Mouse (Mus musculus): ENCODE data around the gene Oip5. TPM values are rescaled to one million over a fixed set of nuclear protein-coding genes. Genes with fewer than 3 reads are reported as not detected.
A peak's percentile ranks its signal among the peaks of the same experiment; 100 is the strongest.

Oip5 gene
- polyA plus RNA-seq, 1 experiment from 2014 or later: 6.7 TPM

DNA sequence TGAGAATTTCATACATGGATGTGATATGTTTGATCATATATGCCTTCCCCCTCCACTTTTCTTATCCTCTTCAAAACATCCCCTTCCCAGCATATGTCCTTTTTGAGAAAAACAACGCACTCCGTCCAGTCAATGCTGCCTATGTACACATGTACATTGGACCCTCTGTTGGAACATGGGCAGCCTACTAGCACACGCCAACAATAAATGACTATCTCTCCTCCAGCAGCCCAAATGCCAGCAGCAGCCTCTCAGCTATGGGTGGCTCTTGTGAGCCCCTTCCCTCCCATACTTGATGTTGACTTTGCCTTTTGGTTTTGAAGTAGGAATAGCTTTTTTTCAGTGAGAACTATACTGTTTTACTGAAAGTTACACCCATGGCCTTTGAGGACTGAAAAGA is 36.7 kb downstream of the Oip5 start:
- H3K36me3 ChIP-seq (ENCODE audit: control insufficient read depth, insufficient read depth): peaks cover 14% of the 10 kb centered on the region
- H3K4me2 ChIP-seq (replicated peaks; ENCODE audit: low read depth): no peak overlapping the region
- 59% methylated on average over 3 of the region's 3 CpGs for WGBS
- TF ChIP-seq CTCF (IDR thresholded peaks at IDR 0.05; ENCODE audit: low read depth): no peak
- no peaks in the 10 kb centered on the region for H3K4me1 ChIP-seq (replicated peaks; ENCODE audit: control insufficient read depth, insufficient read depth, low read length)
- no peak for ATAC-seq
- no peaks in the 10 kb centered on the region for H3K9me3 ChIP-seq (ENCODE audit: control insufficient read depth)
- no peak overlapping the region for H3K27ac ChIP-seq (ENCODE audit: low read depth, low read length)
- H3K9ac ChIP-seq (ENCODE audit: low read depth, low read length): no peak overlapping the region
- H3K4me3 ChIP-seq (ENCODE audit: low read depth, low read length): no peak overlapping the region
- no peaks in the 10 kb centered on the region for H3K27me3 ChIP-seq (replicated peaks; ENCODE audit: control insufficient read depth, insufficient read depth, low read length)

DNA sequence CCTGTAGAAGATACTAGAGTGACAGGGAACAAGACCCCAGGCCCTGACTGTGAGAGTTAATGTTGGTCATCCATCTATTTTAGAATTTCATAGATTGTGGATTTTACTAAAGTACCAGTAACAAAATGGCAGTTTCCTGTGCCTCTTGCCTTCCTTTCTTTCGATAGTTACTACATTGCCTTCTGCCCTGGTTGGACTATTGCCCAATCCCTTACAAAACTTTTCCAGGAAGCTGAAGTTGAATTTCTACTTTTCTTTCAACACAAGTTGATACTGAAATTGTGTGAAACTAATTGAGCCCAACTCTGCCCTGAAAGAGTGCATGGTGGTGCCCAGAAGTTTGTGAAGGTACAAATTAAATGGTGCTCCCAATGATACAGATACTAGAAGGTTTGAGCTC is 45.8 kb downstream of the Oip5 start:
- peak; percentile 28; the same call in 1 of the 2 replicates for ATAC-seq
- Histone ChIP-seq H3K9ac (ENCODE audit: low read depth, low read length) (no peak overlapping the region), H3K4me2 (replicated peaks; ENCODE audit: low read depth) (no peak overlapping the region), H3K9me3 (ENCODE audit: control insufficient read depth) (no peaks in the 10 kb centered on the region), H3K36me3 (ENCODE audit: control insufficient read depth, insufficient read depth) (peaks cover 10% of the 10 kb centered on the region; the same call in 1 of the 2 replicates), H3K27me3 (replicated peaks; ENCODE audit: control insufficient read depth, insufficient read depth, low read length) (no peaks in the 10 kb centered on the region), H3K4me1 (replicated peaks; ENCODE audit: control insufficient read depth, insufficient read depth, low read length) (no peaks in the 10 kb centered on the region), H3K27ac (ENCODE audit: low read depth, low read length) (no peak overlapping the region), H3K4me3 (ENCODE audit: low read depth, low read length) (no peak overlapping the region)
- WGBS: 46% methylated on average over 1 of the region's 1 CpGs
- TF ChIP-seq CTCF (IDR thresholded peaks at IDR 0.05; ENCODE audit: low read depth): no peak

DNA sequence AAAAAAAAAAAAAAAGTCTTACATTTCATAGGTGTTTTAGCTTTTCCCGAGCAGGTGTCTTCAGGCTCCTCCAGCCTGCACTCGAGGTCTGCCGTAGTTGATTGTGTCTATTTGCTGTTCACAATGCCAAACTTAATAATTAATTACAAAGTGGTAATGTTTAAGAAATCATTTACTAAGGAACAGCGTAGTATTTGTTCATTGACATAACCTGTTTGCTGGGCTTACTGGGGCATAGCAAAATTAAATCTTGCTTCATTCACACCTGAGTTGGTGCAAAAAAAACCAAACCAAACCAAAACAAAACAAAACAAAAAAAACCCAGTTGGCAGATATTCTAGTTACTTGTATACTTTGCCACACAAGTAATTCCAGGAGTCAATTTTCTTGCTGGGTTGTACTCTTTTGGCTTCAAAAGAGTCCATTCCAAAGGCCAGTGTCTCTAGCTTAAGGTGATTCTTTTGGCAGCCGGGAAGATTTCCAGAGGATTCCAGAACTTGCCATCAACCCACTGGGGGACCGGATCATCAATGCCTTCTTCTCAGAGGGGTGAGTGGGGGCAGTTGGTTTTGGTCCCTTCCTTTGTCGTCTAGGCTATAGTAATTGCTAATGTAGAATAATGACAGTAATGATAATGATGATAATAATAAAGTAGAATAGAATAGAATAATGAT is 52.0 kb downstream of the Oip5 start:
- H3K36me3 ChIP-seq (ENCODE audit: control insufficient read depth, insufficient read depth): peaks cover 8% of the 10 kb centered on the region; the same call in 1 of the 2 replicates
- no peak overlapping the region for H3K4me2 ChIP-seq (replicated peaks; ENCODE audit: low read depth)
- no peaks in the 10 kb centered on the region for H3K4me1 ChIP-seq (replicated peaks; ENCODE audit: control insufficient read depth, insufficient read depth, low read length)
- no peaks in the 10 kb centered on the region for H3K9me3 ChIP-seq (ENCODE audit: control insufficient read depth)
- 53% methylated on average over 7 of the region's 7 CpGs for WGBS
- no peak overlapping the region for H3K9ac ChIP-seq (ENCODE audit: low read depth, low read length)
- peak; percentile 81 for ATAC-seq
- no peaks in the 10 kb centered on the region for H3K27me3 ChIP-seq (replicated peaks; ENCODE audit: control insufficient read depth, insufficient read depth, low read length)
- H3K4me3 ChIP-seq (ENCODE audit: low read depth, low read length): no peak overlapping the region
- no peak for TF ChIP-seq CTCF (IDR thresholded peaks at IDR 0.05; ENCODE audit: low read depth)
- H3K27ac ChIP-seq (ENCODE audit: low read depth, low read length): no peak overlapping the region

DNA sequence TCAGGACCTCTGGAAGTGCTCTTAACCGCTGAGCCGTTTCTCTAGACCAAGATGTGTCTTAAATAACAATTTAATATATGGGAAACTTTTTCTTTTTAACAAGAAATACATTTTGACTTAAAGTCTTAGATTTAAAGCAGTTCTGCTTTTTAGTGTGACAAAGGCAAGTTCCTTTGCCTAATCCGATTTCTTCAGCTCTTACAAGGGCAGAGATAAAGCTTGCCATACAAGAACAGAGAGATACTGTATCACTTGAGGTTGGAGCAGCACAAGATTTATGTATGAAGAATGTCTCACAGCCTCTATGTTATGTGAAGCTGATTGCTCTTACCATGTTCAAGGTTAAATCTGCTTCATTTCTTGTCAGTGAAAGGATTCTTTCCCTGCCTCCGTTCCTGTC is 53.0 kb downstream of the Oip5 start:
- Histone ChIP-seq H3K36me3 (ENCODE audit: control insufficient read depth, insufficient read depth) (peaks cover 10% of the 10 kb centered on the region; the same call in 1 of the 2 replicates), H3K9ac (ENCODE audit: low read depth, low read length) (no peak overlapping the region), H3K9me3 (ENCODE audit: control insufficient read depth) (no peaks in the 10 kb centered on the region), H3K4me2 (replicated peaks; ENCODE audit: low read depth) (no peak overlapping the region), H3K27ac (ENCODE audit: low read depth, low read length) (no peak overlapping the region), H3K27me3 (replicated peaks; ENCODE audit: control insufficient read depth, insufficient read depth, low read length) (no peaks in the 10 kb centered on the region), H3K4me3 (ENCODE audit: low read depth, low read length) (no peak overlapping the region), H3K4me1 (replicated peaks; ENCODE audit: control insufficient read depth, insufficient read depth, low read length) (no peaks in the 10 kb centered on the region)
- ATAC-seq: no peak
- WGBS: 84% methylated on average over 4 of the region's 4 CpGs
- TF ChIP-seq CTCF (IDR thresholded peaks at IDR 0.05; ENCODE audit: low read depth): no peak

DNA sequence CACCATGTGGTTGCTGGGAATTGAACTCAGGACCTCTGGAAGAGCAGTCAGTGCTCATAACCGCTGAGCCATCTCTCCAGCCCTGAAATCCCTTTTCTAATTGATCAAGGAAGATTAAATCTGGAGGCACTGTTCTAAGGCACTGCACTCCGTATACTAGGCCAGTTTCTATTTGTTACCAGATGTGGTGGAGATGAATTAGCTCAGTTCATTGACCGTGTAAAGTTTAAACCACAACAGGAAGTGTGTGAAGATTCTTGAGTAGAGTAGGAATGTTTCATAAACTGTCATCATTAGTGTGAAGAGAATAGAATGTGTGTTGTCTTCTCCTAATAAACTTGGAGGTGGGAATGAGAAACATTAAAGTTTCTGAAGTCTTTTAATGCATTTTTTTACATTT is 56.5 kb downstream of the Oip5 start:
- no peaks in the 10 kb centered on the region for H3K27me3 ChIP-seq (replicated peaks; ENCODE audit: control insufficient read depth, insufficient read depth, low read length)
- TF ChIP-seq CTCF (IDR thresholded peaks at IDR 0.05; ENCODE audit: low read depth): no peak

More for the DNA sequence above, 56.5 kb downstream of the Oip5 start:
- H3K4me1 ChIP-seq (replicated peaks; ENCODE audit: control insufficient read depth, insufficient read depth, low read length): 0 out of 2 replicates have a peak, but pooled peaks cover 4% of the 10 kb centered on the region
- no peak overlapping the region for H3K27ac ChIP-seq (ENCODE audit: low read depth, low read length)
- H3K9ac ChIP-seq (ENCODE audit: low read depth, low read length): no peak overlapping the region
- ATAC-seq: no peak
- H3K9me3 ChIP-seq (ENCODE audit: control insufficient read depth): no peaks in the 10 kb centered on the region
- H3K4me2 ChIP-seq (replicated peaks; ENCODE audit: low read depth): no peak overlapping the region
- H3K4me3 ChIP-seq (ENCODE audit: low read depth, low read length): no peak overlapping the region
- 72% methylated on average over 3 of the region's 3 CpGs for WGBS
- peaks cover 10% of the 10 kb centered on the region; the same call in 1 of the 2 replicates for H3K36me3 ChIP-seq (ENCODE audit: control insufficient read depth, insufficient read depth)

Other genes starting within 250 kb of the Oip5 start
- 2.4 and 2.6 TPM in 2 replicates for gene Ino80, start 140.8 kb downstream of the Oip5 start, polyA plus RNA-seq (2015; fragmentation: Nextera tagmentation; extraction: Ambion mirVana)
- gene Exd1, start 70.8 kb downstream of the Oip5 start, polyA plus RNA-seq (2015; fragmentation: Nextera tagmentation; extraction: Ambion mirVana): 0.38 TPM in 2 replicates
- 73.2 and 76.1 TPM in 2 replicates for gene Chp1, start 70.8 kb downstream of the Oip5 start, polyA plus RNA-seq (2015; fragmentation: Nextera tagmentation; extraction: Ambion mirVana)
- gene Nusap1, start 171 bp downstream of the Oip5 start, polyA plus RNA-seq (2015; fragmentation: Nextera tagmentation; extraction: Ambion mirVana): 15.6 and 18.7 TPM in 2 replicates
- 24.3 and 26.6 TPM in 2 replicates for gene Ndufaf1, start 44.4 kb upstream of the Oip5 start, polyA plus RNA-seq (2015; fragmentation: Nextera tagmentation; extraction: Ambion mirVana)
- 29.4 and 32.1 TPM in 2 replicates for gene Rtf1, start 56.6 kb upstream of the Oip5 start, polyA plus RNA-seq (2015; fragmentation: Nextera tagmentation; extraction: Ambion mirVana)
- 5.3 and 6.2 TPM in 2 replicates for gene Itpka, start 123.9 kb upstream of the Oip5 start, polyA plus RNA-seq (2015; fragmentation: Nextera tagmentation; extraction: Ambion mirVana)
- gene Ltk, start 142.0 kb upstream of the Oip5 start, polyA plus RNA-seq (2015; fragmentation: Nextera tagmentation; extraction: Ambion mirVana): 1.5 and 1.6 TPM in 2 replicates
- gene Rpap1, start 169.1 kb upstream of the Oip5 start, polyA plus RNA-seq (2015; fragmentation: Nextera tagmentation; extraction: Ambion mirVana): 8.2 and 10.7 TPM in 2 replicates
- gene Tyro3, start 179.3 kb upstream of the Oip5 start, polyA plus RNA-seq (2015; fragmentation: Nextera tagmentation; extraction: Ambion mirVana): 4.5 and 5.6 TPM in 2 replicates

All from intestine, postnatal 0 days (tissue).